Mouse (Mus musculus) erythroblast, adult 5-6 weeks (primary cell): Measurements from ENCODE around the gene Klhl26. TPM values are rescaled to one million over a fixed set of nuclear protein-coding genes. Genes with fewer than 3 reads are reported as not detected.

ENCODE experiments used
- ATAC-seq: replicated peaks from 2 replicates; pipeline ENCODE4 v1.8.0; 2016; ENCODE audit warnings: moderate number of reproducible peaks, mild to moderate bottlenecking, moderate TSS enrichment, inconsistent platforms; ENCODE audit not compliant: poor library complexity, low FRiP score, severe bottlenecking
- total RNA-seq, 2 experiments: library from RNA; stranded (forward) in 1 of 2; stranded (reverse) in 1 of 2; fragments of 150-400 nt in 1 of 2; fragments of 200-764, 138-1000 nt in 1 of 2; gene quantifications; 2 replicates each; pipeline versions ENCODE4 v1.2.3 to v1.2.4; 2015 to 2017; ENCODE audit warnings: low replicate concordance in 2 of 2

The Klhl26 gene
- total RNA-seq, 2 experiments from 2014 or later, result 0.38 to 2.8 TPM

GRCm38 (mm10) chr8:70417914-70418313 is 58.9 kb downstream of the Klhl26 start:
- no peak for ATAC-seq

GRCm38 (mm10) chr8:70416941-70417340 is 59.8 kb downstream of the Klhl26 start:
- ATAC-seq, result no peak

DNA sequence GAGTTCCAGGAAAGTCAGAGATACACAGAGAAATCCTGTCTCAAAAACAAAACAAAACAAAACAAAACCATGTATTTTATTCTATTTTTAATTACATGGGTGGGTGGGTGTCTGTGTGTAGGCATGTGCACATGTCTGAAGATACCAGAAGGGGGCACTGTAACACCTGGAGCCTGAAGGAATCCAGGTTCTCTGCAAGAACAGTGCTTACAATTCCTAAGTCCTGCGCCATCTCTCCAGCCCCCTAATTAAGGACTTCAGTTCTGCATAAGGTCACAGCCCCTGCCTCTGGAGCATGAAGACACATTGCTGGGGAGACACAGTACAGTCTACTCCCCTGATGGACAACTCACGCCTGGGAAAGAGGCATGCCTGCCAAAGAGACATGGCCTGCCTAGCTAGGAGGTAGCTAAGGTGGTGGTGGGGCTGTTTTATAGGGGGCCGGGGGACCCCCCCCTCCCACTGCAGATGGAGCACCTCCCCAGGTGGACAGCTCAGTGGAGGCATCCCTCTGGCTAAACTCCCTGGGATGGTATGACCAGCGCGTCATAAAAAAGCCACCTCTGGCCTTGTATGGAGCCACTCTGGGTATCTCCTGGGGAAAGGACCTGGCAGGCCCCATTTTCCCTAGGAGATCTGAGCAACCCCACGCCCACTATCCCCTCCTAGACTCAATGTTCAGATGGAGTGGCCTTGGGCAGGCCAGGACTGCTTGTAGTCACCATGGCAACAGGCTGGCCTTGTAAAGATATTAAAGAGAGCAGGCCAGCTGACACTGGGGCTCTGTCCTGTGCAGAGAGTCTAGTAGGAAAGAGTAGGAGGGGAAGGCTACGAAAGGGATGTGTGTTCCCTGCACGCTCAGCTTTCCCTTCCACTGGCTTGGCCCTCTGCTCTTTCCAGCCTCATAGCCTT is 61.0 kb downstream of the Klhl26 start:
- peak; percentile 58; the same call in 1 of the 2 replicates for ATAC-seq

- ATAC-seq, result peak; percentile 72
These were observed 62.3 kb downstream of the Klhl26 start for GRCm38 (mm10) chr8:70414310-70414946.

GRCm38 (mm10) chr8:70410281-70410680 is 66.5 kb downstream of the Klhl26 start:
- no peak for ATAC-seq

GRCm38 (mm10) chr8:70409455-70409871 is 67.3 kb downstream of the Klhl26 start:
- no peak for ATAC-seq

DNA sequence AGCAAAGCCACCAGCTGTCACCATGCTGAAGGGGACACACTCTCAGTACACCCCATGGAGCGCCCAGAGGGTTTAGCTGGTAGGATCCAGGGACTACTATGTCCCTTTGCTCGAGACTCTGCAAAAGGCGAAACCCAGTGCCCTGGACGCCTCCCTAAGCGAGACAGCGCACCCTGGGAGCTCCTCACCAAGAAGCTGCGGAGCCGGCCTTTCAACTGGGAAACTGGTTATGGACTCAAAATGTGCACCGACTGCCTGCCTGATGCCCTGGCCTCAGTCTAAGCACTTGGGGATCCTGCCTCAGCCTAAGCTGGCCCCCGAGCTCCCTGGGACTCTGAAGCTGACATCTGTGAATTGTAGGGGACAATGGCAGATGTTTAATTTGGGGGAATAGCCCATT is 67.7 kb downstream of the Klhl26 start:
- ATAC-seq, result no peak

DNA sequence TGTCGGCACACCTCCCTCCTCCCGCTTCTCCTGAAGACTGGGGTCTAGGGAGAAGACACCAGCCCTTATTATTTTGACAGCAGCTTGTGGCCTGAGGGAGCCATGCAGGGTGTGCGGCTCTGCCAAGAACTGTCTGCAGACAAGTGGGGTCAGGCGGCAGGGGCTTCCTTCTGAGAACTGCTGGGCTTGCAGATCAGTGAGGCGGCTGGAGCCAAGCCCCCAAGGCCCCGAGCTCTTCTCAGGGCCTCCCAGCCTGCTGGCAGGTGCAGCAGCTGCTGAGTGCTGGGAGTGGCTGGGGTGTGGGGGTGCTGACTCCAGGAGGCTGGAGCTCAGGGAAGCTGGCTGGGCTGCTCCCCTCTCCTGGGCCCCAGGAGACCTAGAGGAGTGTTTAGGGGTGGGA is 68.5 kb downstream of the Klhl26 start:
- no peak for ATAC-seq

- no peak for ATAC-seq
These were observed 70.2 kb downstream of the Klhl26 start for GRCm38 (mm10) chr8:70406427-70407069.

GRCm38 (mm10) chr8:70405189-70405588 is 71.6 kb downstream of the Klhl26 start:
- ATAC-seq, result no peak

GRCm38 (mm10) chr8:70404212-70404611 is 72.6 kb downstream of the Klhl26 start:
- ATAC-seq, result no peak

Other genes with a start within 250 kb of the Klhl26 start
- 24.4 and 33.9 TPM in 2 replicates for gene Sugp2, start 242.7 kb downstream of the Klhl26 start, total RNA-seq (2015; ENCODE audit: low replicate concordance)
- gene Sugp2, start 242.7 kb downstream of the Klhl26 start, total RNA-seq (2017; ENCODE audit: low replicate concordance), result 22.7 and 28.9 TPM in 2 replicates
- gene Armc6, start 242.5 kb downstream of the Klhl26 start, total RNA-seq (2015; ENCODE audit: low replicate concordance), result 4.6 TPM in 1 of 2 replicates, not detected in the other
- gene Armc6, start 242.5 kb downstream of the Klhl26 start, total RNA-seq (2017; ENCODE audit: low replicate concordance), result 4.0 and 6.1 TPM in 2 replicates
- 0.63 and 1.3 TPM in 2 replicates for gene Homer3, start 194.1 kb downstream of the Klhl26 start, total RNA-seq (2015; ENCODE audit: low replicate concordance)
- gene Homer3, start 194.1 kb downstream of the Klhl26 start, total RNA-seq (2017; ENCODE audit: low replicate concordance), result 0.68 and 2.5 TPM in 2 replicates
- gene Ddx49, start 174.5 kb downstream of the Klhl26 start, total RNA-seq (2015; ENCODE audit: low replicate concordance), result 15.0 TPM in 2 replicates
- 23.3 and 40.0 TPM in 2 replicates for gene Ddx49, start 174.5 kb downstream of the Klhl26 start, total RNA-seq (2017; ENCODE audit: low replicate concordance)
- gene Cope, start 174.4 kb downstream of the Klhl26 start, total RNA-seq (2015; ENCODE audit: low replicate concordance), result 52.7 and 89.2 TPM in 2 replicates
- 36.9 and 53.7 TPM in 2 replicates for gene Cope, start 174.4 kb downstream of the Klhl26 start, total RNA-seq (2017; ENCODE audit: low replicate concordance)
- gene Cers1, start 161.2 kb downstream of the Klhl26 start, total RNA-seq (2015; ENCODE audit: low replicate concordance), result not detected in 2 replicates
- gene Cers1, start 161.2 kb downstream of the Klhl26 start, total RNA-seq (2017; ENCODE audit: low replicate concordance), result 0.43 TPM in 1 of 2 replicates, not detected in the other
- not detected in 2 replicates for gene Gdf1, start 147.2 kb downstream of the Klhl26 start, total RNA-seq (2015; ENCODE audit: low replicate concordance)
- not detected in 2 replicates for gene Gdf1, start 147.2 kb downstream of the Klhl26 start, total RNA-seq (2017; ENCODE audit: low replicate concordance)
- gene Upf1, start 123.7 kb downstream of the Klhl26 start, total RNA-seq (2015; ENCODE audit: low replicate concordance), result 7.1 and 9.2 TPM in 2 replicates
- gene Upf1, start 123.7 kb downstream of the Klhl26 start, total RNA-seq (2017; ENCODE audit: low replicate concordance), result 20.9 and 21.5 TPM in 2 replicates
- gene Comp, start 103.4 kb downstream of the Klhl26 start, total RNA-seq (2015; ENCODE audit: low replicate concordance), result not detected in 2 replicates
- 0.43 TPM in 1 of 2 replicates, not detected in the other for gene Comp, start 103.4 kb downstream of the Klhl26 start, total RNA-seq (2017; ENCODE audit: low replicate concordance)
- gene Crtc1, start 37.4 kb downstream of the Klhl26 start, total RNA-seq (2015; ENCODE audit: low replicate concordance), result 4.2 and 4.4 TPM in 2 replicates
- 1.7 and 2.0 TPM in 2 replicates for gene Crtc1, start 37.4 kb downstream of the Klhl26 start, total RNA-seq (2017; ENCODE audit: low replicate concordance)
- gene Tmem59l, start 10.4 kb upstream of the Klhl26 start, total RNA-seq (2015; ENCODE audit: low replicate concordance), result not detected in 2 replicates
- gene Tmem59l, start 10.4 kb upstream of the Klhl26 start, total RNA-seq (2017; ENCODE audit: low replicate concordance), result not detected in 2 replicates
- gene Crlf1, start 16.2 kb upstream of the Klhl26 start, total RNA-seq (2015; ENCODE audit: low replicate concordance), result 3.7 TPM in 1 of 2 replicates, not detected in the other
- gene Crlf1, start 16.2 kb upstream of the Klhl26 start, total RNA-seq (2017; ENCODE audit: low replicate concordance), result 2.5 TPM in 1 of 2 replicates, not detected in the other
- 2.9 and 14.0 TPM in 2 replicates for gene Rex1bd, start 29.8 kb upstream of the Klhl26 start, total RNA-seq (2015; ENCODE audit: low replicate concordance)
- gene Rex1bd, start 29.8 kb upstream of the Klhl26 start, total RNA-seq (2017; ENCODE audit: low replicate concordance), result 5.2 and 9.5 TPM in 2 replicates
- gene Uba52, start 33.8 kb upstream of the Klhl26 start, total RNA-seq (2015; ENCODE audit: low replicate concordance), result 653 and 914 TPM in 2 replicates
- 249 and 1,009 TPM in 2 replicates for gene Uba52, start 33.8 kb upstream of the Klhl26 start, total RNA-seq (2017; ENCODE audit: low replicate concordance)
- gene Fkbp8, start 50.8 kb upstream of the Klhl26 start, total RNA-seq (2015; ENCODE audit: low replicate concordance), result 27.1 and 47.4 TPM in 2 replicates
- 53.5 and 56.9 TPM in 2 replicates for gene Fkbp8, start 50.8 kb upstream of the Klhl26 start, total RNA-seq (2017; ENCODE audit: low replicate concordance)
- gene Kxd1, start 51.0 kb upstream of the Klhl26 start, total RNA-seq (2015; ENCODE audit: low replicate concordance), result 21.7 and 45.3 TPM in 2 replicates
- 10.9 and 18.1 TPM in 2 replicates for gene Kxd1, start 51.0 kb upstream of the Klhl26 start, total RNA-seq (2017; ENCODE audit: low replicate concordance)
- 2.5 and 5.2 TPM in 2 replicates for gene Ell, start 62.5 kb upstream of the Klhl26 start, total RNA-seq (2015; ENCODE audit: low replicate concordance)
- gene Ell, start 62.5 kb upstream of the Klhl26 start, total RNA-seq (2017; ENCODE audit: low replicate concordance), result 4.0 and 4.7 TPM in 2 replicates
- gene Isyna1, start 117.4 kb upstream of the Klhl26 start, total RNA-seq (2015; ENCODE audit: low replicate concordance), result 3.8 and 6.1 TPM in 2 replicates
- gene Isyna1, start 117.4 kb upstream of the Klhl26 start, total RNA-seq (2017; ENCODE audit: low replicate concordance), result 1.4 and 7.7 TPM in 2 replicates
- 6.3 and 10.9 TPM in 2 replicates for gene Ssbp4, start 131.9 kb upstream of the Klhl26 start, total RNA-seq (2015; ENCODE audit: low replicate concordance)
- 6.3 and 13.8 TPM in 2 replicates for gene Ssbp4, start 131.9 kb upstream of the Klhl26 start, total RNA-seq (2017; ENCODE audit: low replicate concordance)
- 5.4 and 9.0 TPM in 2 replicates for gene Lrrc25, start 139.2 kb upstream of the Klhl26 start, total RNA-seq (2015; ENCODE audit: low replicate concordance)
- 0.98 and 2.3 TPM in 2 replicates for gene Lrrc25, start 139.2 kb upstream of the Klhl26 start, total RNA-seq (2017; ENCODE audit: low replicate concordance)
- gene Gdf15, start 155.5 kb upstream of the Klhl26 start, total RNA-seq (2015; ENCODE audit: low replicate concordance), result not detected in 2 replicates
- 0.60 TPM in 1 of 2 replicates, not detected in the other for gene Gdf15, start 155.5 kb upstream of the Klhl26 start, total RNA-seq (2017; ENCODE audit: low replicate concordance)
- 1.2 and 5.9 TPM in 2 replicates for gene Pgpep1, start 183.4 kb upstream of the Klhl26 start, total RNA-seq (2015; ENCODE audit: low replicate concordance)
- 0.28 and 1.4 TPM in 2 replicates for gene Pgpep1, start 183.4 kb upstream of the Klhl26 start, total RNA-seq (2017; ENCODE audit: low replicate concordance)
- gene Lsm4, start 196.3 kb upstream of the Klhl26 start, total RNA-seq (2015; ENCODE audit: low replicate concordance), result 41.1 and 51.6 TPM in 2 replicates
- gene Lsm4, start 196.3 kb upstream of the Klhl26 start, total RNA-seq (2017; ENCODE audit: low replicate concordance), result 20.9 and 26.2 TPM in 2 replicates
- gene Jund, start 222.0 kb upstream of the Klhl26 start, total RNA-seq (2015; ENCODE audit: low replicate concordance), result 29.2 and 53.9 TPM in 2 replicates
- 52.2 and 61.9 TPM in 2 replicates for gene Jund, start 222.0 kb upstream of the Klhl26 start, total RNA-seq (2017; ENCODE audit: low replicate concordance)
- not detected in 2 replicates for gene Iqcn, start 226.5 kb upstream of the Klhl26 start, total RNA-seq (2015; ENCODE audit: low replicate concordance)
- not detected in 2 replicates for gene Iqcn, start 226.5 kb upstream of the Klhl26 start, total RNA-seq (2017; ENCODE audit: low replicate concordance)
- gene Gm3336, start 241.6 kb upstream of the Klhl26 start, total RNA-seq (2015; ENCODE audit: low replicate concordance), result not detected in 2 replicates
- gene Gm3336, start 241.6 kb upstream of the Klhl26 start, total RNA-seq (2017; ENCODE audit: low replicate concordance), result not detected in 2 replicates
- not detected in 2 replicates for gene Pde4c, start 246.8 kb upstream of the Klhl26 start, total RNA-seq (2015; ENCODE audit: low replicate concordance)
- gene Pde4c, start 246.8 kb upstream of the Klhl26 start, total RNA-seq (2017; ENCODE audit: low replicate concordance), result not detected in 2 replicates